Mouse (Mus musculus) CH12F3 (cell line): Measurements from ENCODE around the gene Gab2.

Experiments used
- in situ Hi-C: fragments of 300-500 bp; cut with MboI; formaldehyde crosslinking; loops from 2 replicates; pipeline ENCODE4 v1.14.3; 2020; ENCODE audit warnings: low sequenced_read_pairs

The Gab2 gene

DNA sequence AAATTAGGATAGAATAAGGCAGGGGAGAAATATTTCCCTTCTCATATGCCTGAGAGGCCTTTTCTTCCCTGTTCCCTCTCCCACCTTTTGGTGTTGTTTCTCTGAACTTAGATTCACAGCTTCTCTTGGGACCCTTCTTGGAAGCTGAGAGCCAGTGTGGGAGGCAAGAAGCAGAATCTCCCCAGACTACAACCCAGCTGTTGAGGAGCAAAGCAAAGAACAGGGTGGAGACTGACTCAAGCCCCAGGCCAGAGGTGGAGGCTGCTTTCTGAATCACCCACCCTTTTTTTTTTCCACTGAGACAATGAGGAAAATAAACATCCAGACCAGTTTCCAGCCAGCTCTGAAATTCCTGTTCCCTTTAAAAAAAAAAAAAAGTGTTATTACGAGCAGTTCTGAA is 166.3 kb downstream of the Gab2 start:
- in situ Hi-C loops, result no loop called here

DNA sequence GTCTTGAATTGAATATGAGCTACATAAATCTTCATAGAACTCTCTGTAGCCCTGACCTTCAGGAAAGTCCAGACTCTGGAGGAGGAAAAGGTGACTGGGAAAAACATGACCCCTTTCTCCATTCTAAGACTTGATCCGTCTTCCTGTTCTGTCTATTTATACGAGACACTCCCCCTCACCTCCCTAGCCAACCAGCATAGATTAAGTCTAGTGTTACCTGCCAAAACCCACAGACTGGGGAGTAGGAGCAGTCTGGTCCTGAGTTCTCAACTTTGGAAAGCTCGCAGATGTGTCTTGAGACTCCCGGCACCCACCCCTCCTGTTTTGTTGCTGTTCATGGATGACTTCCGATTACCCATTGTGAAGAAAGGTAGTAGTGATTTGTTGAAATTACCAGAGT is 166.8 kb downstream of the Gab2 start:
- in situ Hi-C loops, result no loop called here

DNA sequence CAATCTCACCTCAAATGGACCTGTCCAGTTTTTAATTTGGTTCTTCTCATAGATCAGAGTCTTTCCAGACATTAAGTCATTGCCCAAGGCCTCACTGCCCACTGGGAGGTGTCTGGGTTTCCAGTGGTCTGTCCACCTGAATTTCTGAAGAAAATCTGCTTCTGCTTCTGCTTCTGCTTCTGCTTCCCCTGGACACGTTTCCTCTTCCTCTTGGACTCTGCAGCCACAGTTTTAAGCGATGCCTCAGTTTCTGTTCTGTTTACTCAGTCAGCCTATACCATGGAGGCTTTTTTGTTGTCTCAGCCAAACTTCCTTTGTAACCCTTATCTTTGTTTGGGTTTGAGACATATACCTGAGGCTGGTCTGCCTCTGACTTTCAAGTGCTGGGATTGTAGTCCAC is 170.3 kb downstream of the Gab2 start:
- in situ Hi-C loops, result no loop called here

DNA sequence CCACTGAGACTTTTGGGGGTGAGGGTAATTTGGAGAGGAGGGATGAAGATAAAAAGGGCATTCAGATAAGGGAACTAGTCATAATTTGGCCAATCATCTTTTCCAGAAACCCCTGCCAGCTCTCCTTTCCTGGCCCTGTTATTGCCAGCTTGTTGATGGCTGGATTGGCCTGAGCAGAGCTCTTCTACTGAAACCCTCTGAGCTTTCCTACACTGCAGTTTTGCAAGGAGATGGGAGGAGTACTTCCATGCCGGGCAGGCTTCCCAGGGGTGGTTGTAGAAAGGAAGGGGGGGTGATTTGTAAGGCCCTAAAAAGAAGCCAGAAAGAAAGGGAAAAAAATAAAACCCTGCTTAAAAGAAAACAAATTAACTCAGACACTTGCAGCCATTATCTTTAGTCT is 181.2 kb downstream of the Gab2 start:
- in situ Hi-C loops, result no loop called here

DNA sequence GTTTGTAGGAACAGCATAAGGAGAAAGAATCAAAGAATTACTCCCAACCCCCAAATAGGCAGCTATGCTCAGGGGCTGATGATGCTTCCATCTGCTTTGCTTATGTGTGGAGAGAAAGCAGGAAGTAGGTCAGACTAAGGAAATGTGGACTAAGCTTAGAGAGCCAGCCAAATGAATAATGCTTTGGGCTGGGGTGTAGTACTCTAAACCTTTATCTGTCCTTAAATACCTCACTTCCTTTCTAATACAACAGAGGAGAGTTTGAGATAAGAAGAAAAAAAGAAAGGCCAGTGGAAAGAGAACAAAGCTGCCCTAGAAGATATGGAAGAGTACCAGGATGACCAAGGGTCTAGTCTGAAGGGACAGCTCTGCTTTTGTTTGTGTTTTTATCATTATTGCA is 189.0 kb downstream of the Gab2 start:
- in situ Hi-C loops, result no loop called here

DNA sequence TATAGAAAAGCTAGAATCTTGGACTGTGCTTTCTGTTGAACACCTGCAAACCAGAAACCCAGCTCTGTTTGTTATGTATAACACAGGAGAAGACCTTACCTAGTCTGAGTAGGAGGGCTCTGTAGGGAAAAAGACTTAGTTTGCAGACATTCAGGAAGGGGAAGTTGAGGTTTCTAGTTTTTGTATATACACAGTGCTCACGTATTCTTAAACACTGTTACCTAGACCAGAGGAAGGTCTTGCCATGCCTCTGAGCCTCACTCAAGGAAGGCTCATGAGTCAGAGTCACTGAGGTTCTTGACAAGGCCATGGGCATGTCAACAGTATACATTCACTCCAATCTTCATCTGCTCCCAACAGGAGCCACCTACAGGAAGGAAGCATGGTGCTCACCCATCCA is 189.7 kb downstream of the Gab2 start:
- in situ Hi-C loops, result no loop called here

DNA sequence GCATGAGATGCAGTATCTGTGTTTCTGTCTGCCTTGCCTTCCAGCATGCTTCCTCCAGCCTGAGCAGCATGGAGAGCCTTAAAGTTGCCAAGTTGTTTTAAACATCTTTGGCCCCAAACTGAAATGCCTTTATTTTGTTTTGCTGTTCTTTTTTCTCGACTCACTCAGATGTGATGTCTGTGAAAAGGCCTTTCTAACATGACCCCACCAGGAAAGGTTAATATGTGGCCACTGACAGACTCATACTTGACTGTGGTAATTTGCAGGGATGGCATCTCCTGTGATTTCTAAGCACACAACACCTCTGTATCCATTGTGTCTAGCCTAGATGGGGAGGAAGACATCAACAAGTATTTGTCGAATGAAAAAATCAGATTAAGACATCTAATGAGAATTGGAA is 215.6 kb downstream of the Gab2 start:
- in situ Hi-C loops, result loop anchor here (10.0 kb wide), 1 partner anchor 322 kb away; no protein-coding TSS in a partner anchor

DNA sequence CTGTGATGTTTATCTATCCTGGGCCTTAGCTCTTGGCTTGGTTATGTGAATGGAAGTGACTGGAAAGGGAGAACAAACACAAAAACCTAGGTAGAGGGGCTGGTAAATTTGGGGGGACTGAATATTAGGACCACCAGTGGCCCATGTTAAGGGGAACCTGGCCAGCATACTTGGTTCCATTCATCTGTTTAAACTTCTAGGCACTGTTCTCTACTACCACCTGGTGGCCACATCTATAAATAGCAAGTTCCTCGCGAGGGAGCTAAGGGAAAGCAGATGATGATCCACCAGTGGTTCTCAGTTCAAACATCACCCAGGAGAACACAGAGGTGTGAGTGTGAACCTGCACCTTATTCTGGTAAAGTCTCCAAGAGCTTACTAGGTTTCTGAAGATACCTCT is 216.1 kb downstream of the Gab2 start:
- in situ Hi-C loops, result loop anchor here (10.0 kb wide), 1 partner anchor 323 kb away; no protein-coding TSS in a partner anchor

DNA sequence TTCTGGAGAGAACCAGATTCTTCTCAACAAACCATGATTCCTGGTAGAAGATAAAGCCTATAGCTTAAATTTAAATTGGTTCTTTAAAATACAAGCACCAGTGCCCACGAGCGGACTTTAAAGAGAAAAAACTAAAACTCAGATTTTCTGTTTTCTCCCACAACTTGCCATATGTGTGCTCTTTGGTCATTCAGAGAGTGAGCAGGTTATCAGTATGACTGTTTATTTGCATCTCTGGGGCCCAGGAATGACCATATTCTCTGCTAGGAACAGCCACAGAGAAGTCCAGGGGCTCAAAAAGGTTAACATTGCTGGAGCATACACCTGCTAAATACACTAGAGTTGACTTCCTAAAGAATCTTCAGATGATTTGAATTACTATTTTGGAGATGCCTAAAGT is 216.9 kb downstream of the Gab2 start:
- in situ Hi-C loops, result loop anchor here (10.0 kb wide), 1 partner anchor 323 kb away; no protein-coding TSS in a partner anchor

DNA sequence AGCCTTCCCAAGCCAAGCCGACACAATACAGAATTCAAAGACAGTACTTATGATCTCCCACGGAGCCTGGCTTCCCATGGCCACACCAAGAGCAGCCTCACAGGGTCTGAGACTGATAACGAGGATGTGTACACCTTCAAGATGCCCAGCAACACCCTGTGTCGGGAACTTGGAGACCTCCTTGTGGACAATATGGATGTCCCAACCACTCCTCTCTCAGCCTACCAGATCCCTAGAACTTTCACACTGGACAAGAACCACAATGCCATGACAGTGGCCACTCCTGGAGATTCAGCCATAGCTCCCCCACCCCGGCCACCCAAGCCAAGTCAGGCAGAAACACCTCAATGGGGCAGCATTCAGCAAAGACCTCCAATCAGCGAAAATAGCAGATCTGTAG is 217.6 kb downstream of the Gab2 start:
- in situ Hi-C loops, result loop anchor here (10.0 kb wide), 1 partner anchor 324 kb away; no protein-coding TSS in a partner anchor

DNA sequence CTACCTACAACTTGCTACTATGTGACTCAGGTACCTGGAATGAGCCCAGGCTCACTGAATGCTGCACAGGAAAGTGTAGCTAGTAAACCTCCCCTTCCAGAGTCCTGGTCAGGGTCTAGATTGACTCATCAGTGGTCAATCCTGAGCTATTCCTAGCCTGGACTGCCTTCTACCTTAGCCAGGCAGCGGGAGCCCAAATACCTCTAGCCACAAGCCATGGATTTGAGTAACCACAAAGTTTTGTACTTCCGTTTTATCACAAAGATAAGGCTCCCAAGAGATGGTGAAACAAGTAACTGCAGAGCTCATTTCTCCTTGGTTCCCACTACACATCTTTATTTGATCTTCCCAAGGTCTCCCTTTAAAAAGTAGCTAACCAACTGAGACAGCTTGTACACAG is 219.5 kb downstream of the Gab2 start:
- in situ Hi-C loops, result no loop called here

DNA sequence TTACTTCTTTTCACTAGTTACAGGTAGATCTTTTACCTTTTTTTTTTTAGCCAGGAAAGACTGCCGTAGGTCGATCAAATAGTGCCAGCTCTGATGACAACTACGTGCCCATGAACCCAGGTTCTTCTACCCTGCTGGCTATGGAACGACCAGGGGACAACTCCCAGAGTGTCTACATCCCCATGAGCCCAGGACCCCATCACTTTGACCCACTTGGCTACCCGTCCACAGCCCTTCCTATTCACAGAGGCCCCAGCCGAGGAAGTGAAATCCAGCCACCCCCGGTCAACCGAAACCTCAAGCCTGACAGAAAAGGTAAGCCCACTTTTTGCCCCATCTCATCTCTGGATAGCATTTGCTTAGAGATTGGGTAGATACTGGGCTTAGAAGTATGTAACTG is 219.9 kb downstream of the Gab2 start:
- in situ Hi-C loops, result no loop called here

DNA sequence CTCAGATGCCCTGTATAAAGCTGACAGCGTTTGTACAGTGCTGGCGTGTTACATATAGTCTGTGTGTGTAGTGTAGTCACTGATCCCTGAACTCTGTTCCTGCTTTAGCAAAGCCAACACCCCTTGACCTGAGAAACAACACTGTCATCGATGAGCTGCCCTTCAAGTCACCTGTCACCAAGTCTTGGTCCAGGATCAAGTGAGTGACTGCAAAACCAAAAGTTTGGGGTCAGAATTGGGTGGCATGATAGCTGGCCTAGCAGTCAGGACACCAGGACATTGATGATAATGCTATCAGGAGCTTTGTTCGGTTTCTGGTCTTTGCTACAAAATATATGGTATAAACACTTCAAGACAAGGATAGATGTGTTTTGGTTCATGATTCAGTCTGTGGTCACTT is 220.9 kb downstream of the Gab2 start:
- in situ Hi-C loops, result no loop called here

DNA sequence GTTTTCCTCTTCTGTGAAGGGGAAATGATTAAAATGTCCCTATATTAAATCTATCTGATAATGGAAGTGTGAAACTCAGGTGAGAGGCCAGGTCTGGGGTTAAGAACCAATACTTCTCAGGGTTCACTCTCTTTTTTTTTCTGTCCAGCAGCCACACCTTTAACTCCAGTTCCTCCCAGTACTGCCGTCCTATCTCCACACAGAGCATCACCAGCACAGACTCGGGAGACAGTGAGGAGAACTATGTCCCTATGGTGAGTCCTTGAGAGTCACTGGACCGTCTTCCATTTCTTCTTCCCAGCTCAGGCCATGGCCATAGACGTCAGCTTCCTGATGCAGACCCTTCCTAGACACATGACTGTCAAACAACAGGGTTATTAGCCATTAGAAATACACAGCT is 221.5 kb downstream of the Gab2 start:
- in situ Hi-C loops, result no loop called here

DNA sequence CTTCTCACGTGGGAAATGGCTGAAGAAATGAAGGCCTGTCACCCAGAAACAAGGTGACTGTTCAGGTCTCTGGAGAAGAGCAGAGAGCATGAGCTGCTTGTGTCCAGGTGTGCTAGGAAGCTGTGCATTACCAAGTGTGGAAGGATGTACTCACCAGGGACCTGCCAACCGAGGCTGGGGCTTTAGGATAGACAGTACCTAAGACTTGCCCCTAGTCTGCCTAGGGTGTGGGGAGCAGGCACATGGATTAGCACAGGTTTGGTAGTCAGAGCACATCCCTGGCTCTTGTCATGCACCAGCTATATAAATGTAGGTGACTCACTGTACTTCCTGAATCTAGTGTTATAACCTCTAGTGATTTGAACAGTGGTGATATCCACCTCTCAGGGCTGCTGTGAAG is 222.2 kb downstream of the Gab2 start:
- in situ Hi-C loops, result no loop called here

DNA sequence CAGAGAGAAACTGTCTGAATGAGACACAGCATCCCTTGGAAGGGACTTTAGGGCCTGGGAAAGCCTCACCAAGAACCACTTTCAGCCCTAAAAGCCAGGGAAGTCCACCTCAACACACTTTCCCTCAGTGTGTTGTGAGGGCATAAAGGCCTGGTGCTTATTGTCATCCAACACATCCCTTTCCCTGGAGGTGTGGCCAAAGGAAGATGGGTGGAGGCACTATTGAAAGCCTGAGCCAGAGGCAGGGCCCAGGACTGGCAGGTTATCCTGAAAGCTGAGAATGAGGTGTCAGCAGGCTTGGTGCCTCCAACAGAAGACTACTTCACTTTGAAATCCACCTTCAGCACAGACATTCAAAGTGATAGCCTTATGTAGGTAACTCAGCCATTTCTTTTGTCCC is 223.1 kb downstream of the Gab2 start:
- in situ Hi-C loops, result no loop called here

DNA sequence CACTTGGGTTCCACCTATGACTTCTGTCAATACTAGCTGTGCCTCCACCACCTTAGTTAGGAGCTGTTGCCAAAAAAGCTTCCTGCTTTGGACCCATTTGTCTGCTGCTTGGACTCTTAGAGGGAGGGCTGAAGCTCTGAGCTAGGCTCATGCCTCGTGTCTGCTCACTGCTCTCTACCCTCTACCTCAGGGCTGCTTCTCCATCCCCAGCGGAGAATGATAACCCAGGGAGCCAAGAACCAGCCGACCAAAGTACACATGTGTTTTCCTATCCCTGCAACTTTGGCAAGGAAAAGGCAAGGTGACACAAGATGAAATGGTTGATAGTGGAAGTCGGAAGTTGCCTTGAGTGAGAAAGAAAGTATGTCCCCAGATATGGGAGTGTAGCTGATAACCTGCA is 223.8 kb downstream of the Gab2 start:
- in situ Hi-C loops, result no loop called here

DNA sequence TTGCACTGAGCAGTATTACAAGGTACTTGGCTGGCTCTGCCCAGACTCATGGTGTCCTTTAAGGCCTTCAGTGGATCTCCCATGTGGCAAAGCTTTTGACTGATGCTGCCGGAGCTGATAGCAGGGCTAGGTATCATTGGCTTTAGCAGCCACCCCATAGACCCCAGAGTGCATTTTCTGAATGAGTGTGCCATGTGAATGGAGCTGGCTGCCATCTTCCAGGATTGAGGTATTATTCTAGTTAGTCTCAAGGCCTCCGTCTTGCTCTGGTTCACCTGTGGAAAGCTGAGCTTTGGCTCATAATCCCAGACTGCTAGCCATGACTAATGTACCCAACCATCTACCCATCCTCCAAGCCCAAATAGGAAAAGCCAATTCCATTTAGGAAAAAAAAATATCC is 225.4 kb downstream of the Gab2 start:
- in situ Hi-C loops, result no loop called here

DNA sequence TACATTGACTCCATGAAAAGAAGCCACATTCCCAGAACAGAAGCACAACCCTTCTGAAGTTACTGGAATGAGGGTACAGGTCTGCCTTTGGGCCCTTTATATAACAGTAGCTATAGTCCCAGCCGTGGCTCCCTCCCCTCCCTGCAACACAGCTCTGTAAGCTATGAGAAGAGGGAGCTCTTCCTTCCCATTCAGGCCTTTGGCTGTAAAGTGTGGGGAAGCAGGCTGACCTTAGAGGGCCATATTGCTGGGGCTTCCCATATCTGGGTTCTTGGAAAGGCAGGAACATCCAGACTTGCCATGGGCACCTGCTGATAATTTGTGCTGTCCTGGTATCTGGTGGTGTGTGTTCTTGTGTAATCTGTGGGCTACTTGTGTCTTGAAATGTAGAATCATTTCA is 226.2 kb downstream of the Gab2 start:
- in situ Hi-C loops, result no loop called here

DNA sequence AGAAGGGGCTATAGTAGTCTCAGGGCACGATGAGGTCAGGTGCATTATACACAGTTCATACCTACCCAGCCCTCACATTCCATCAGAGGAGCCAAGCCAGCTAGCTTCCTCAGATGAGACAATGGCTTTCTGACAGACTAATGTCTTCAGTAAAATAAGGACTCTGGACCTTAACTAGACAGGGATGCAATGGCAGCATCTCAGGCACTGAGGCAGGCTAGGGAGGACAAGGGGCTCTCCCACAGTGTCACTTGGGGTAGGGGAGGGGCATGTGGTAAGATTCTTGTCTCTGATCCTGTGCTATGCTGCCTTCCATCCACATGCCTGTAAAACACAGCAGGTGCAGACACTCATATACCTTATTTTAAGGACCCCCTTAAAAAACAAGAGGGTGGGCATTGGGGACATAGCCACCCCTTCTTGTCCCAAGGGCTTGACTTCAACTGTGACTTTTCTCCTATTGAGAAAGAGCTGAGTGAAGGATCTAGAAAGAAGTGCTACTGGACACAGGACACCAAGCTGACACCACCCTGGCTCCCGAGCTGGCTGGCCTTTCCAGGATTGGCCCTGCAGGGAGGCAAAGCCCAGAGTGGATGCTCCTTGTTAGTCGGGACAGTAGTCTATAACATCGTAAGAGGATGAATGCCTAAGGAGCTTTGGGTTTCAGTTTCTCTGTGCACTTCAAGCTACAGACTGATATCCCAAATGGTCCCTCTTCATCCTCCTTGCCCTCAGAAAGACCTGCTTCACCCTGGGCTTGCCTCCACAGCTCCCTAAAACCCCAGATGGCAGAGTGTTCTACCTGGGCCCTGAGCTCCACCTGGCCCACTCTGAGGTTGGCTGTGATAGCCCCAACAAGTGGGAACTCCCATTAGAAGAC is 228.3 kb downstream of the Gab2 start:
- in situ Hi-C loops, result no loop called here

DNA sequence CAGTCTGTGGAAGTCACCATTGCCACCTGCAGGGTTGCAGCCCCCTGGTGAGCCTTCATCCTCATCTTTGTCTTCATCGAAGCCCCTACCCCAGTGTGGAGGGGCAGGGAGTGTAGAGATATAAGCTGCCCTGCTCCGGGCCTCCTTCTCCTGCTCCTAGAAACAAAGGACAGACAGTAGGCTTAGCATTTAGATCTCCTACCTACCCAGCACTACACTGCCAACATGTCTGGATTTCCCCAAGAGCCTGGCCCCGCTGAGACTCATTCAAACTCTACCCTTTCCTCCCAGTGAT is 228.9 kb downstream of the Gab2 start:
- in situ Hi-C loops, result no loop called here

DNA sequence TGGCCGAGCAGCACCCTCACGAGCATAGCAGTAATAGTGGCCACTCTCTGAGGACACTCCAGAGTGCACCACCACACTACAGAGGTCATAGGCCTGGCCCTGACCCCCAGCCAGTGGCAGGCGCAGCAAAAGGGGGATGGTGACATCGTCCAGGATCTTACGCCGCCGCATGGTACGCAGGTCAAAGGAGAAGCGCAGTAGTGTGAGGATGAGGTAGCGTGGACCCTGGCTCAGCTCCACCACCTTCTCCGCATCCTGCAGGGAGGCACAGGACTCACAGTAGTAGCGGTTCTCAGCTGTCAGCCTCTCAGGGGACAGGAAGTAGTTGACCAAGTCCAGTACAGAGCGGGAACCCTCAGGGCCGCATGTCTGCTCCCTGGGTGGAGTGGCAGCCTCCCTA is 230.2 kb downstream of the Gab2 start:
- in situ Hi-C loops, result no loop called here

DNA sequence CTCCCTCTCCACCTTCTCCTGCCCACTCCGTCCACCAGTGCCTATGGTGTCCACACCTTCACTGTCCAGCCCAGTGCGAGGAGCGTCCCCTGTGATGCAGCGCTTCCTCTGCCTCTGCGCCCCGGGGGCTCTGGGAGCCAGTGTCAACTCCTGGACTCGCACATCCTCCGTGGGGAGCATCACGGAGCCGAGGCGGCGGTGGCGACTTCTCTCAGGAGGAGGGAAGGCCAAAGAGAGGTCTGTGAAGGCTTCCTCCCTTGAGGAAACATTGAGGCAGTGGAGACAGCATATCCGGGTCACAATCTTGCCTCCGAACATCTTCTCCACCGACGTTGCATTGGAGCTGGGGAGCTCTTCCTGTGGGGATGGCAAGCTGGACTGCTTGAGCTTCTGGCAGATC is 230.8 kb downstream of the Gab2 start:
- in situ Hi-C loops, result no loop called here
